Mouse (Mus musculus) left cerebral cortex, postnatal 4 days (tissue): ENCODE results near the gene Rasgrp2. TPM values are rescaled to one million over a fixed set of nuclear protein-coding genes. Genes with fewer than 3 reads are reported as not detected.

Experiments used
- DNase-seq: peaks from one replicate; pipeline ENCODE4 v3.0.0-alpha.2; 2022
- intact Hi-C: fragments of 180-260 bp; cut with DNase I; formaldehyde crosslinking; loops from one replicate; pipeline ENCODE4 v1.15.1; 2025
- total RNA-seq, 2 experiments: library from RNA; stranded (reverse); gene quantifications; 2 replicates each; pipeline ENCODE4 v1.2.3; 2021

The Rasgrp2 gene
- total RNA-seq, 2 experiments from 2014 or later = 225 to 228 TPM

- DNase-seq = no peak
- intact Hi-C loops = no loop called here
Measured at GRCm38 (mm10) chr19:6425595-6425994, 26.5 kb downstream of the Rasgrp2 start.

DNA sequence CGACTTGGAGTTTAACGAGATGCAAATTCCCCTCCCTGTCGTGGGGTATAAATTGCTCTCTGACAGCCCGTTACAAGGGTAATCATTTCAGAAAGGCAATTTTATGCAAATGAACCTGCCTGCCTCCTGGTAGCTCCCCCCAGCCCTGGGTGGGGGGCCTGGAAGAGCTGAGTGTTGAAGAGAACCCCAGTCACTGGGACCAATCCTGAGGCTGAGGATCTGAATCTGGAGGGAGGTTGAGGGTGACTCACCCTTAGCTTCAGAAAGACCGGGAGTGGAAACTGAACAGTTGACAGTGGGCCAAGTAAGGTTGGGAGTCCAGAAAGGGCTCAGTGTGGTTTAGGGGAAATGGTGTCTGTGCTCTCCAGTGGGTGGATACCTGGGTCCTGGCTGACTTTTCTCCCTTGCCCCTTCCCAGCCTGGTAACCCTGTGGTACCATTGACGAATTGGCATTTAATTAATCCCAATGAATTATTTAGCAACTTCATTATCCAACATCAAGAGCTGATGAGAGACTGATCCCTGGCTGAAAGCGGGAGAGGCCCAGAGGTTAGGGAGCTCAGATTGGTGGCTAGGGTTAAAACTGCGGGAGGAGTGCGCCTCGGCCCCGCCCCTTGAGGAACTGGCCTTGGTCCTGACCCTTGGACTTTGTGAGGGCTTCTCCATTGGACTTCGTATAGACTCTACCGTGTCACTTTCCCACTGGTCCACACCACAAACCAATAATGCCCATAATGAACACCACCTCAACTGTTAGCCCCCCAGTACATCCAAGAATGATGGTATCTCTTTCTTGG is 27.8 kb downstream of the Rasgrp2 start:
- DNase-seq = no peak
- intact Hi-C loops = no loop called here

DNA sequence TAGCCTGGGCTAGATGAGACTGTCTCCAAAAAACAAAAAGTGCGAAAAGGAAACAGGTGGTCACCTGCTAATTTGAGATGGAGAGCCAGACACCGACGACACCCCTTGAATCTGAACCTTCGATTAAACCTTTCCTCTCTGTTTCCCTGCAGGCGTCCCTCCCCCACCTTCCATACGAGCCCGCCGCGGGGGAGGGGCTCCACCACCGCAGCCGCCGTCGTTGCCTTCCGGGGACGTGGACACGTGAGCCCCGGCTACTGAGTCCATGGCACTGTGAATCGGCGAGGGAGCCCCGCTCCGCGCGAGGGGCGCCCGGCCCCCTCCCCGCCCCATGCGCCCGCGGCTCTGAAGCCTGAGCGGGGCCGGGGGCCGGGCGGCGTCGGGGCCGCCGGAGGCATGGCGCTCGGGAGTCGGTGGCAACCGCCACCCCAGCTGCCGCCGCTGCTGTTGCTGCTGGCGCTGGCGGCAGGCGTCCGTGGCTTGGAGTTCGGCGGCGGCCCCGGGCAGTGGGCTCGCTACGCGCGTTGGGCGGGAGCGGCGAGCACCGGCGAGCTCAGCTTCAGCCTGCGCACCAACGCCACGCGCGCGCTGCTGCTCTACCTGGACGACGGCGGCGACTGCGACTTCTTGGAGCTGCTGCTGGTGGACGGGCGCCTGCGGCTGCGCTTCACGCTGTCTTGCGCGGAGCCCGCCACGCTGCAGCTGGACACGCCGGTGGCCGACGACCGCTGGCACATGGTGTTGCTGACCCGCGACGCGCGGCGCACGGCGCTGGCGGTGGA is 28.7 kb downstream of the Rasgrp2 start:
- DNase-seq = no peak
- intact Hi-C loops = no loop called here

DNA sequence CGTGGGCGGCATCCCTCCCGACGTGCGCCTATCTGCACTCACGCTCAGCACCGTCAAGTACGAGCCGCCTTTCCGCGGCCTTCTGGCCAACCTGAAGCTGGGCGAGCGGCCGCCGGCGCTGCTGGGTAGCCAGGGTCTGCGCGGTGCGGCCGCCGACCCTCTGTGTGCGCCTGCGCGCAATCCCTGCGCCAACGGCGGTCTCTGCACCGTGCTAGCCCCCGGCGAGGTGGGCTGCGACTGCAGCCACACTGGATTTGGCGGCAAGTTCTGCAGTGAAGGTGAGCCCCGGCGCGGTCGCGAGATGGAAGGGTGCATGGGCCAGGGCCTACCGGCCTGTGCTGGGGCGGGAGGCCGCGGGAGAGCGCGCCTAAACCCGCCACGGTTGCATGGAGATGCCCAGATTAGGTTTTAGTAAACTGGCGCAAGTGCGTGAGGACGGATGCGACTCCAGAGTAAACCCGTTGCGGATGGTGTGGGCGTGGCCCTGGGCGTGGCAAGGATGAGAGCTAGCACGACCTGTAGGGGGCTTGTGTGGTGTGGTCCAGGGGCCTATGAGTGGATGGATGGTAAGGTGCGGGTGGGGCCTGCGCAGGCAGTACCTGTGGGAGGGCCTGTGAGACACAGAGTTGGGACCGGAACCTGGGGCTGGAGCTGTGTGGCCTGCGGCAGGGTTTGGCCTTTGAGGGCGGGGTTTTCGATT is 29.5 kb downstream of the Rasgrp2 start:
- intact Hi-C loops = no loop called here
- no peak for DNase-seq

DNA sequence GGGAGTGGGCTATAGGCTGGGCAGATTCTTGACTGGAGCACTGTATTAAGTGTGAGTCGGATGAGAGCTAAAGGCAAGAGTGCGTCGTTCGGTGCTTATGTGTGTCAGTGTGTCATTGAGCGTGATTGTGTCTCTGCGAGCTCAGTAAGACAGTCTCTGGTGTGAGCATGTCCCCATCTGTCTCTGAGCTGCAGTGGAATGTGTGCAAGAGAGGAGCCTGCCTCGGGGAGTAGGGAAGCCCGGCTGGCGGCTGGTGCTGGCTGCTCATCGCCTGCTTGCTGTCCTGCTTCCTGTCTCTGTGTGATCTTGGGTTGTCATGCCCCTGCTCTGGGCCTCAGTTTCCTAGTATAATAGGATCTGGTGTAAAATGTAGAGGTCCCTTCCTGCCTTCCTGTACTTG is 43.9 kb downstream of the Rasgrp2 start:
- intact Hi-C loops = no loop called here
- DNase-seq = no peak

- peak; percentile 83 for DNase-seq
Measured at GRCm38 (mm10) chr19:6445761-6446423, 46.8 kb downstream of the Rasgrp2 start.

GRCm38 (mm10) chr19:6446736-6447437 is 47.7 kb downstream of the Rasgrp2 start:
- peak; percentile 73 for DNase-seq
- intact Hi-C loops = no loop called here

More at GRCm38 (mm10) chr19:6445761-6446423, 46.8 kb downstream of the Rasgrp2 start:
- intact Hi-C loops = no loop called here

- no peak for DNase-seq
- intact Hi-C loops = no loop called here
Measured at GRCm38 (mm10) chr19:6448752-6449151, 49.6 kb downstream of the Rasgrp2 start.

GRCm38 (mm10) chr19:6449841-6450240 is 50.7 kb downstream of the Rasgrp2 start:
- no peak for DNase-seq
- intact Hi-C loops = no loop called here

- intact Hi-C loops = no loop called here
- DNase-seq = peak; percentile 80
Measured at GRCm38 (mm10) chr19:6452030-6452494, 52.9 kb downstream of the Rasgrp2 start.

GRCm38 (mm10) chr19:6452672-6453310 is 53.7 kb downstream of the Rasgrp2 start:
- intact Hi-C loops = no loop called here

GRCm38 (mm10) chr19:6453349-6453748 is 54.2 kb downstream of the Rasgrp2 start:
- peak; percentile 96 for DNase-seq
- intact Hi-C loops = no loop called here

More at GRCm38 (mm10) chr19:6452672-6453310, 53.7 kb downstream of the Rasgrp2 start:
- peak; percentile 34 for DNase-seq

DNA sequence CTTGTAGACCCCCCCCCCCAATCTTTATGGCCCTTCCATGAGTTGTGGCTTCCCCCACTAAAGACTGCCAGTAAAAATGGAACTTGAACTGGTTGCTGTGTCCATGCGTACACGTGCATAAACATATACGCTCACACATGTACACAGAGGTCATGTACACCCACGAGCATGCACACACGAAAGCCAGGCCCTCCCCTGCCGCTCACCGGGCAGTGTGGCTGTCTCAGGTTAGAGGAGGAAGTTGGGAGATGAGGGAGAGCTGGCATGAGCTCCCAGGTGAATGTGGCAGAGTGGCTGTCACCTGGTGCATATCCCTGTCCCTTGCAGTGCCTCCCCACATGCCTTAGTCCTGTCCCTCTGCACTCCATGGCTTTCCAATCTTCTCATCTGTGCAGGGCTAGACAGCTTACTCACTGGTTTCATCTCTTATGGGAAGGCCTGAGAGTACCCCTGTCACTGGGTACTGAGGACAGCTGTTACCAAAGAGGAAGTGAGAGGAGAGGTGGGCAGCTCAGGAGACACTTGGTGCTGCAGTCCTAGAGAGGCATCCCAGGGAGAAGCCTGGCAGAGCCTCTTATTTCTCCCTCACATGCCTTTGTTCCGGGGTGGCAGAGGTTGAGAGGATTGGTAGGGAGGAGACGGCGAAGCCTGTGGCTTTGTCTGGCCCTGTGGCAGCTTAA is 55.0 kb downstream of the Rasgrp2 start:
- intact Hi-C loops = no loop called here
- DNase-seq = no peak

GRCm38 (mm10) chr19:6459504-6459903 is 60.4 kb downstream of the Rasgrp2 start:
- no peak for DNase-seq
- intact Hi-C loops = no loop called here

- peak; percentile 64 for DNase-seq
- intact Hi-C loops = no loop called here
Measured at GRCm38 (mm10) chr19:6462841-6463240, 63.7 kb downstream of the Rasgrp2 start.

GRCm38 (mm10) chr19:6464306-6465071 is 65.3 kb downstream of the Rasgrp2 start:
- intact Hi-C loops = no loop called here
- DNase-seq = peak; percentile 76
